Mouse (Mus musculus): ENCODE results near the gene Ifnb1. TPM values are rescaled to one million over a fixed set of nuclear protein-coding genes. Genes with fewer than 3 reads are reported as not detected.

Gene Ifnb1
- polyA plus RNA-seq, 1 experiment from 2014 or later: not detected

- H3K4me2 ChIP-seq: no peak overlapping the region
- H3K27ac ChIP-seq (ENCODE audit: low read depth, low read length): no peak overlapping the region
- H3K9me3 ChIP-seq (ENCODE audit: control insufficient read depth, low read length): no peaks in the 10 kb centered on the region
- no peaks in the 10 kb centered on the region for H3K36me3 ChIP-seq (ENCODE audit: control insufficient read depth, insufficient read depth, low read length)
- DNase-seq (ENCODE audit: low spot score): no peak
- ATAC-seq (replicated peaks; ENCODE audit: low FRiP score): no peak
- no peaks in the 10 kb centered on the region for H3K27me3 ChIP-seq (replicated peaks; ENCODE audit: control insufficient read depth, insufficient read depth, low read length)
- WGBS: 88% methylated on average over 2 of the region's 2 CpGs
- no peak overlapping the region for H3K4me3 ChIP-seq (ENCODE audit: low read depth, low read length)
- H3K9ac ChIP-seq (ENCODE audit: low read depth, low read length): no peak overlapping the region
- H3K4me1 ChIP-seq (replicated peaks; ENCODE audit: control insufficient read depth, insufficient read depth, low read length): peaks cover 5% of the 10 kb centered on the region; the same call in 1 of the 2 replicates
Observed at GRCm38 (mm10) chr4:88517957-88518356, 4.6 kb downstream of the Ifnb1 start.

- no peaks in the 10 kb centered on the region for H3K9me3 ChIP-seq (ENCODE audit: control insufficient read depth, low read length)
- peak overlapping the region; percentile 34 for H3K4me2 ChIP-seq
- H3K27ac ChIP-seq (ENCODE audit: low read depth, low read length): peak overlapping the region; percentile 28; the same call in 1 of the 2 replicates
- no peaks in the 10 kb centered on the region for H3K27me3 ChIP-seq (replicated peaks; ENCODE audit: control insufficient read depth, insufficient read depth, low read length)
- 18% methylated on average over 4 of the region's 4 CpGs for WGBS
- no peak overlapping the region for H3K4me3 ChIP-seq (ENCODE audit: low read depth, low read length)
- DNase-seq (ENCODE audit: low spot score) (no peak), ATAC-seq (replicated peaks; ENCODE audit: low FRiP score) (peak; percentile 48; the same call in 1 of the 2 replicates)
- H3K4me1 ChIP-seq (replicated peaks; ENCODE audit: control insufficient read depth, insufficient read depth, low read length): peaks cover 5% of the 10 kb centered on the region; the same call in 1 of the 2 replicates
- H3K36me3 ChIP-seq (ENCODE audit: control insufficient read depth, insufficient read depth, low read length): no peaks in the 10 kb centered on the region
- no peak overlapping the region for H3K9ac ChIP-seq (ENCODE audit: low read depth, low read length)
Observed at GRCm38 (mm10) chr4:88515711-88516211, 6.8 kb downstream of the Ifnb1 start.

GRCm38 (mm10) chr4:88515250-88515649 is 7.3 kb downstream of the Ifnb1 start:
- H3K36me3 ChIP-seq (ENCODE audit: control insufficient read depth, insufficient read depth, low read length): no peaks in the 10 kb centered on the region
- H3K27me3 ChIP-seq (replicated peaks; ENCODE audit: control insufficient read depth, insufficient read depth, low read length): no peaks in the 10 kb centered on the region
- peaks cover 5% of the 10 kb centered on the region; the same call in 1 of the 2 replicates for H3K4me1 ChIP-seq (replicated peaks; ENCODE audit: control insufficient read depth, insufficient read depth, low read length)
- no peak overlapping the region for H3K9ac ChIP-seq (ENCODE audit: low read depth, low read length)
- no peak overlapping the region; the same call in 1 of the 2 replicates for H3K27ac ChIP-seq (ENCODE audit: low read depth, low read length)
- DNase-seq (ENCODE audit: low spot score) (no peak), ATAC-seq (replicated peaks; ENCODE audit: low FRiP score) (no peak)
- H3K9me3 ChIP-seq (ENCODE audit: control insufficient read depth, low read length): no peaks in the 10 kb centered on the region
- WGBS: 49% methylated on average over 2 of the region's 2 CpGs
- no peak overlapping the region for H3K4me3 ChIP-seq (ENCODE audit: low read depth, low read length)
- peak overlapping the region; percentile 34 for H3K4me2 ChIP-seq

- Histone ChIP-seq H3K4me1 (replicated peaks; ENCODE audit: control insufficient read depth, insufficient read depth, low read length) (peaks cover 5% of the 10 kb centered on the region; the same call in 1 of the 2 replicates), H3K27me3 (replicated peaks; ENCODE audit: control insufficient read depth, insufficient read depth, low read length) (no peaks in the 10 kb centered on the region), H3K27ac (ENCODE audit: low read depth, low read length) (no peak overlapping the region), H3K9ac (ENCODE audit: low read depth, low read length) (no peak overlapping the region), H3K36me3 (ENCODE audit: control insufficient read depth, insufficient read depth, low read length) (no peaks in the 10 kb centered on the region), H3K4me2 (no peak overlapping the region), H3K4me3 (ENCODE audit: low read depth, low read length) (no peak overlapping the region), H3K9me3 (ENCODE audit: control insufficient read depth, low read length) (no peaks in the 10 kb centered on the region)
- no peak for DNase-seq (ENCODE audit: low spot score)
- peak; percentile 54 for ATAC-seq (replicated peaks; ENCODE audit: low FRiP score)
- 46% methylated on average over 4 of the region's 4 CpGs for WGBS
Observed at GRCm38 (mm10) chr4:88514403-88514802, 8.2 kb downstream of the Ifnb1 start.

GRCm38 (mm10) chr4:88513743-88514142 is 8.8 kb downstream of the Ifnb1 start:
- H3K27ac ChIP-seq (ENCODE audit: low read depth, low read length): no peak overlapping the region
- peaks cover 5% of the 10 kb centered on the region; the same call in 1 of the 2 replicates for H3K4me1 ChIP-seq (replicated peaks; ENCODE audit: control insufficient read depth, insufficient read depth, low read length)
- 47% methylated on average over 4 of the region's 4 CpGs for WGBS
- H3K9ac ChIP-seq (ENCODE audit: low read depth, low read length): no peak overlapping the region
- H3K4me2 ChIP-seq: no peak overlapping the region
- no peaks in the 10 kb centered on the region for H3K27me3 ChIP-seq (replicated peaks; ENCODE audit: control insufficient read depth, insufficient read depth, low read length)
- DNase-seq (ENCODE audit: low spot score): no peak
- H3K4me3 ChIP-seq (ENCODE audit: low read depth, low read length): no peak overlapping the region
- ATAC-seq (replicated peaks; ENCODE audit: low FRiP score): peak; percentile 78
- no peaks in the 10 kb centered on the region for H3K9me3 ChIP-seq (ENCODE audit: control insufficient read depth, low read length)
- H3K36me3 ChIP-seq (ENCODE audit: control insufficient read depth, insufficient read depth, low read length): no peaks in the 10 kb centered on the region

- Histone ChIP-seq H3K4me1 (replicated peaks; ENCODE audit: control insufficient read depth, insufficient read depth, low read length) (no peaks in the 10 kb centered on the region), H3K27ac (ENCODE audit: low read depth, low read length) (no peak overlapping the region), H3K9me3 (ENCODE audit: control insufficient read depth, low read length) (no peaks in the 10 kb centered on the region), H3K9ac (ENCODE audit: low read depth, low read length) (no peak overlapping the region), H3K4me2 (no peak overlapping the region), H3K36me3 (ENCODE audit: control insufficient read depth, insufficient read depth, low read length) (no peaks in the 10 kb centered on the region), H3K4me3 (ENCODE audit: low read depth, low read length) (no peak overlapping the region), H3K27me3 (replicated peaks; ENCODE audit: control insufficient read depth, insufficient read depth, low read length) (no peaks in the 10 kb centered on the region)
- DNase-seq (ENCODE audit: low spot score) (no peak), ATAC-seq (replicated peaks; ENCODE audit: low FRiP score) (no peak)
- 69% methylated on average over 4 of the region's 4 CpGs for WGBS
Observed at GRCm38 (mm10) chr4:88503753-88504152, 18.8 kb downstream of the Ifnb1 start.

GRCm38 (mm10) chr4:88501247-88501646 is 21.3 kb downstream of the Ifnb1 start:
- H3K4me2 ChIP-seq: no peak overlapping the region
- no peaks in the 10 kb centered on the region for H3K9me3 ChIP-seq (ENCODE audit: control insufficient read depth, low read length)
- no peak overlapping the region for H3K9ac ChIP-seq (ENCODE audit: low read depth, low read length)
- H3K4me1 ChIP-seq (replicated peaks; ENCODE audit: control insufficient read depth, insufficient read depth, low read length): no peaks in the 10 kb centered on the region
- H3K4me3 ChIP-seq (ENCODE audit: low read depth, low read length): no peak overlapping the region
- no peaks in the 10 kb centered on the region for H3K36me3 ChIP-seq (ENCODE audit: control insufficient read depth, insufficient read depth, low read length)
- no peaks in the 10 kb centered on the region for H3K27me3 ChIP-seq (replicated peaks; ENCODE audit: control insufficient read depth, insufficient read depth, low read length)
- 68% methylated on average over 3 of the region's 3 CpGs for WGBS
- ATAC-seq (replicated peaks; ENCODE audit: low FRiP score): no peak
- no peak overlapping the region for H3K27ac ChIP-seq (ENCODE audit: low read depth, low read length)
- DNase-seq (ENCODE audit: low spot score): no peak

- H3K36me3 ChIP-seq (ENCODE audit: control insufficient read depth, insufficient read depth, low read length): no peaks in the 10 kb centered on the region
- H3K9me3 ChIP-seq (ENCODE audit: control insufficient read depth, low read length): no peaks in the 10 kb centered on the region
- H3K4me3 ChIP-seq (ENCODE audit: low read depth, low read length): no peak overlapping the region
- H3K9ac ChIP-seq (ENCODE audit: low read depth, low read length): no peak overlapping the region
- ATAC-seq (replicated peaks; ENCODE audit: low FRiP score): no peak
- no peaks in the 10 kb centered on the region for H3K4me1 ChIP-seq (replicated peaks; ENCODE audit: control insufficient read depth, insufficient read depth, low read length)
- H3K27ac ChIP-seq (ENCODE audit: low read depth, low read length): no peak overlapping the region
- H3K4me2 ChIP-seq: no peak overlapping the region
- 58% methylated on average over 6 of the region's 6 CpGs for WGBS
- H3K27me3 ChIP-seq (replicated peaks; ENCODE audit: control insufficient read depth, insufficient read depth, low read length): no peaks in the 10 kb centered on the region
- no peak for DNase-seq (ENCODE audit: low spot score)
Observed at GRCm38 (mm10) chr4:88496321-88497018, 26.1 kb downstream of the Ifnb1 start.

GRCm38 (mm10) chr4:88489622-88490021 is 33.0 kb downstream of the Ifnb1 start:
- H3K4me1 ChIP-seq (replicated peaks; ENCODE audit: control insufficient read depth, insufficient read depth, low read length): no peaks in the 10 kb centered on the region
- H3K9ac ChIP-seq (ENCODE audit: low read depth, low read length): no peak overlapping the region
- no peaks in the 10 kb centered on the region for H3K36me3 ChIP-seq (ENCODE audit: control insufficient read depth, insufficient read depth, low read length)
- H3K27me3 ChIP-seq (replicated peaks; ENCODE audit: control insufficient read depth, insufficient read depth, low read length): no peaks in the 10 kb centered on the region
- WGBS: 87% methylated on average over 2 of the region's 2 CpGs
- ATAC-seq (replicated peaks; ENCODE audit: low FRiP score) (no peak), DNase-seq (ENCODE audit: low spot score) (no peak)
- H3K9me3 ChIP-seq (ENCODE audit: control insufficient read depth, low read length): no peaks in the 10 kb centered on the region
- no peak overlapping the region for H3K4me2 ChIP-seq
- no peak overlapping the region for H3K27ac ChIP-seq (ENCODE audit: low read depth, low read length)
- H3K4me3 ChIP-seq (ENCODE audit: low read depth, low read length): no peak overlapping the region

All from liver, embryonic 11.5 days (tissue).